Mouse (Mus musculus): ENCODE measurements around the gene Daxx.

Gene Daxx

DNA sequence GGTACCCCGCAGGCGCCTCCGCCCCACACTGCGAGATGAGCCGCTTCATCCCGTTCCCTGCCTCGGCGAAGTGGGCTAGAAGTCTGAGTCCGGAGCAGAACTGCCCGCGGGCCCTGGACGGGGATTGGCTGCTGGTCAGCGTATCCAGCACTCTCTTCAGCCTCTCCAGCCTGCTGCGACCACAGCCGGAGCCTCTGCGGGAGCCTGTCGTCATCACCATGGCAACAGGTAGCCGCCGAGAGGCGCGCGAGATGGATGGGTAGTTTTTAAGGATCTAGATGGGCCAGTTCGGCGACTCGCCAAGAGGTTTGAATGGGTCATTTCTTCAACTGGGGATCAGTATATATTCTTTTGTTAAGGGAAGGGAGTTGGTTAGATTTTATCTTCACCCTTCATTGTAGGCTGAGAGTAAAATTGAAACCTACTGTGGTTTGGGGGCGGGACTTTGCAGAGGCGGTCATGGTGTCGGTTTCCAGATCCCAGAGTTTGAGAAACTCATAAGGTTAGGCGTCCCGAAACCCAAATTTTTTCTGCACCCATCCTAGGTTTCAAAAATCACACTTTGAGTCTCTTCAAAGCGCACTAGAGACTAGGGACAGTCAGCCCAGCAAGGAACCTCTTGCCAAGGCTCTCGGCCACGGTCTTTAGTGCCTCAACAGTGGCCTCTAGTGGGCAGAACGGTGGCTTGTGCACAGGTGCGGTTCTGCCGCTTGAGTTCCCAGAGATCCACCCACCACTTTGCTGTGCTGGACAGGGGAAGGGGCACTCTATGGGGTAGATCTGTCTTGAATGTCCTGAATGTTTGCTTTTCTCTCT lies 11.3 kb downstream of the Daxx start:
- WGBS, result under 1% methylated on average over 36 of the region's 36 CpGs

DNA sequence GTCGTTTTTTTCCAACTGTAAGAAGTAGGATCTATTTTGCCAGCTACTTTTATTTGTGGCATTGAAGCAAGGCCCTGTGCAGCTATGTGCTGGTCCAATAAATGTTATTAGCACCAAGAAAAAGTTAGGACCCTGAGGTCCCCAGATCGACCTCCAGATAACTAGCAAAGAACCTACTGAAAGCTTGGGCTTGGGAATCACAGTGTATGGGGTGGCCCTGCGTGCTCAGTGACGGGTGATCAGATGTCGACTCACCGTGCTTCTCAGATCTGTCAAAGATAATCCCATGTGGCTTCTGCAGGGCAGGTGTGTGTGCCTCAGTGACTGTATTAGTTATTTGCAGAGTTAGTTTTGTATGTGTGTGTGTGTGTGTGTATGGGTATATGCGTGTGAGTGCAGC lies 12.1 kb downstream of the Daxx start:
- WGBS, result 91% methylated on average over 7 of the region's 7 CpGs

- WGBS, result 87% methylated on average over 10 of the region's 10 CpGs
Measured at GRCm38 (mm10) chr17:33924577-33925283, 15.5 kb downstream of the Daxx start.

- 80% methylated on average over 21 of the region's 21 CpGs for WGBS
Measured at GRCm38 (mm10) chr17:33925406-33926116, 16.3 kb downstream of the Daxx start.

GRCm38 (mm10) chr17:33926207-33926932 lies 17.2 kb downstream of the Daxx start:
- WGBS, result 66% methylated on average over 17 of the region's 17 CpGs

DNA sequence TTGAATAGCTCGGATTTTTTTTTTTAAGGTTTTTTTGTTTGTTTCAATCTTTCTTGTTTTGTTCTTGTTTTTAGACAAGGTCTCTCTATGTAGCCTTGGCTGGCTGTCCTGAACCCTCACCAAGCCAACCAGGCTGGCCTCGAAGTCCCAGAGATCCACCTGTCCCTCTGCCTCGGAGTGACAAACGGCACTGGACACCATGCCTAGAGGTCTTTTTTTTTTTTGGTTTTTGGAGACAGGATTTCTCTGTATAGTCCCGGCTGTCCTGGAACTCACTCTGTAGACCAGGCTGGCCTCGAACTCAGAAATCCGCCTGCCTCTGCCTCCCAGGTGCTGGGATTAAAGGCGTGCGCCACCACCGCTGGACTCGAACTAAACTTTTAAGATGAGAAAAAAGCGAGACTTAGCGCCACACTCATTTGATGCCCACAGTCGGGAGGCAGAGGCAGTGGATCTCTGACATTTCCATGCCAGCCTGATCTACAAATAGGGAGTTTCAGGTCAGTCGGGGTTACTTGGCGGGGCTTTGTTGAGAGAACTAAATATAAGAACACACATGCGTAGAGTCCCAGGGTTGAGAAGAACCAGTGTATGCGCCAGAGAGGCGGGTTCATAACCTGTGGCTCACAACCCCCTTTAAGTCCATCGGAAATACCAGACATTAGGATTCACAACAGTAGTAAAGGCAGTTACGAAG lies 19.2 kb downstream of the Daxx start:
- WGBS, result 56% methylated on average over 21 of the region's 21 CpGs

DNA sequence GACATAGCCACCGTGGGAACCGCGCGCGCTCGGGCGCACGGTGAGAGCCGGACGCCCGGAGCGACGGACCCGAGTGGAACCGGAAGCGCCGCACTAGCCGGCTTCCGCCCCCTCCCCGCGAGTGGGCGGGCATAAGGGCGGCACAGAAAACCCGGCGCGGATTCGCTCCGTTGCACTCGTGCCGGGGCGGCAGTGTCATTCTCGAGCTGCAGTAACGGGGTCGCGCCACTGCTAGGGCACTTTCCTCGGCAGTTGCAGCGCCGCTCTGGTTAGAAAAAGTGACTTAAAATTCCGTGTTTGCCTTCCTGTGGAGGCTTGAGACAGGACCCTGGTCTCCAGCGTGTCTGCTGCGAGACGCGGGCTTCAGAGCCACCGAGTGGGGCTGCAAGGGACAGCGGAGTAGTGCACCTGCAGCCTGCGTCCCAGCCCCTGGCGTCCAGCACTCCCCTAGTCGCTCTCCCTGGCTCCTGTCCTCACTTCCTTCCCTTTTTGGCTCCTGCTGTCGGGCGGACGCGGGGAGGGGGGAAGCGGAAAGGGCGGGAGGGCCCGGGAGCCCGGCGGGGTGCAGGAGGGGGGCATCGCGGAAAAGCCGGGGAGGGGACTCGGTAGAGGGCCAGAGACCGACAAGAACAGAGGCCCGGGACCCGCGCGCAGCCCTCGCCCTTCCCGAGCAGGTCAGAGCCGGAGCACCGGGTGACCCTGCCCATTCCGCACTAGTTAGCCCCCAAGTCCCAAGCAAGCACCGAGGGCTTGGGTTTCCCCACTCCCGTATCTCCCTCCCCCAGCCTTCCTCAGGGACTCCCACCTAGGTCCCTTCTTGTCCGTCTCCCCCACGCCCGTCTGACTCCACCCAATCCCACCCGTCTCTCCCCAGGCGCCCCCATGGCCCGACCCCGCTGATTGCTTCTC lies 20.4 kb downstream of the Daxx start, which contains the start of gene Rgl2:
Gene Rgl2, plus strand, starts transcription at position 173 of the 909 bp plus-strand sequence.
- under 1% methylated on average over 80 of the region's 80 CpGs for WGBS

- WGBS, result 1% methylated on average over 45 of the region's 45 CpGs
Measured at GRCm38 (mm10) chr17:33930280-33931158, 21.3 kb downstream of the Daxx start.

DNA sequence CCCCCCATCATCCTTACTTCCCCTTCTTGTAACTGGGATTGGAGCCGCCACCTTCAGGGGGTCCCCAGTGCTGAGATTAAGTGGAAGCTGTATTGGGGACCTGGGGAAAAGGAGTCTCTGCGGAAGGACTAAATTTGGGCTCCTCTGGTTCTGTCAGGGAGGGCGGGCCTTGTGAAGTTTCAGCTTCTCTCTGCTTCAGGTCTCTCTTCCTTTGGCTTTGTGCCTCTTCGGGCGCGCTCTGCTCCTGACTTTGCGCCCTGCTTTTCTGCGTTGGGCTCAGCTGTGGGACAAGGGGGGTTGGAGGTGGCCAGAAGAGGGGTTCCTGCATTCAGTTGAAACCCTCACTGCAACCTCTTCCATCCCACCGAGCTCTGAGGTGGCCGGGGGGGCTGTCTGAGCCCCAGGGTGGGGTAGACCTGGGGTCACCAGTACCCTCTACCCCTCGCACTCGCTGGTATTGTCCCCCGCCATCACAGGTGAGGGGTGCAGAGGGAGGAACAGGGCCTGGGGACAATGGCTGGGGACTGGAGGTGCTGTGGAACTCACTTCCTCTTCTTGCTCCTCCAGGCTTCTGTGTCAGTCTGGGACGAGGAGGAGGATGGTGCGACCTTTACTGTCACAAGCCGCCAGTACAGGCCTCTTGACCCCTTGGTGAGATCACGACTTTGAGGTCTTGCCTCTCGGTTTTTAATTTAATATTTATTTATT lies 22.1 kb downstream of the Daxx start:
- WGBS, result 45% methylated on average over 18 of the region's 18 CpGs

GRCm38 (mm10) chr17:33931947-33932346 lies 22.7 kb downstream of the Daxx start:
- WGBS, result 89% methylated on average over 11 of the region's 11 CpGs

- WGBS, result 91% methylated on average over 14 of the region's 14 CpGs
Measured at GRCm38 (mm10) chr17:33932448-33932847, 23.2 kb downstream of the Daxx start.

DNA sequence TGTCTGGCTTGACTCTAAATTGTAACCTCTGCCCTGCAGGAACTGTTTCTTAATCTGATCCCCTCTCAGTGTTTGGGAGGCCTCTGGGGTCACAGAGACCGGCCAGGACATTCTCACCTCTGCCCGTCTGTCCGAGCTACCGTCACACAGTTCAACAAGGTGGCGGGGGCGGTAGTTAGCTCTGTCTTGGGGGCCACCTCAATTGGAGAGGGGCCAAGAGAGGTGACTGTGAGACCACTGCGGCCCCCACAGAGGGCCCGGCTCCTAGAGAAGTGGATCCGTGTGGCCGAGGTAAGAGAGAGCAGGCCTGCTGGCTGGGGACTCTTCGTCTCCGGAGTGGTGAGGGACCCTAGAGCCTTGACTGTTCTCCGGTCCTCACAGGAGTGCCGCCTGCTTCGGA lies 23.8 kb downstream of the Daxx start:
- WGBS, result 94% methylated on average over 15 of the region's 15 CpGs

DNA sequence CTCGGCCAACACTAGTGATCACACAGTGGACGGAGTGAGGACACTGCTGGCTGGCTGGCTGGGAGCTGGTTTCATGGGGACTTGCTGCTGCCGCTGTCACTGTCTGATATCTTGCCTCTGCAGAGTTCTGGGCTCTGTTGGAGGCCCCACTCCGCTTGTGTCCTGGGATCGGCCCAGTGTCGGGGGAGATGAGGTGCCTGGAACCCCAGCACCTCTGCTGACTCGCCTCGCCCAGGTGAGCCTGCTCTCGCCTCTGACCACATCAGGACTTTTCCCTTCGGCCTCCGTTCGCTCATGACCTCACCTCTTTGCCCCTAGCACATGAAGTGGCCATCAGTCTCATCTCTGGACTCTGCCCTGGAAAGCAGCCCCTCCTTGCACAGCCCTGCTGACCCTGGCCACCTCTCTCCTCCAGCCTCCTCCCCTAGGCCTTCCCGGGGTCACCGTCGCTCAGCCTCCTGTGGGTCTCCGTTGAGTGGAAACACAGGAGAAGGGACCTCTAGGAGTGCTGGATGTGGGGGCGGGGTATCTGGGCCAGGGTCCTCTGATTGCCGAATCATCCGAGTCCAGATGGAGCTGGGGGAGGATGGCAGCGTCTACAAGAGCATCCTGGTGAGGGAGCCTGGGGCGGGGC lies 26.3 kb downstream of the Daxx start:
- 89% methylated on average over 21 of the region's 21 CpGs for WGBS

DNA sequence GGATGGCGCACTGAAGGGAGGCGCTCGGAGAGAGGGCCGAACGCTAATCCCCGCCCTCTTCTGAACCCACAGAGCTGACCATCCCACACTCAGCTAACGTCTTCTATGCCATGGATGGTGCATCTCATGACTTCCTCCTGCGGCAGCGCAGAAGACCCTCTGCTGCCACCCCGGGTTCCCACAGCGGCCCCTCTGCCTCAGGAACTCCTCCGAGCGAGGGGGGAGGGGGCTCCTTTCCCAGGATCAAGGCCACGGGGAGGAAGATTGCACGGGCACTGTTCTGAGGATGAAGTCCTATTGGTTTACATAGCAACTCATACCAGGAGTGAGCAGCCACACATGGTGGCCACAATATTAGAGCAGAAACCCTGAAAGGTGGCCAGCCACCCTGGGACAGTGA lies 27.8 kb downstream of the Daxx start:
- WGBS, result 84% methylated on average over 15 of the region's 15 CpGs

- 81% methylated on average over 11 of the region's 11 CpGs for WGBS
Measured at GRCm38 (mm10) chr17:33938783-33939182, 29.6 kb downstream of the Daxx start.

DNA sequence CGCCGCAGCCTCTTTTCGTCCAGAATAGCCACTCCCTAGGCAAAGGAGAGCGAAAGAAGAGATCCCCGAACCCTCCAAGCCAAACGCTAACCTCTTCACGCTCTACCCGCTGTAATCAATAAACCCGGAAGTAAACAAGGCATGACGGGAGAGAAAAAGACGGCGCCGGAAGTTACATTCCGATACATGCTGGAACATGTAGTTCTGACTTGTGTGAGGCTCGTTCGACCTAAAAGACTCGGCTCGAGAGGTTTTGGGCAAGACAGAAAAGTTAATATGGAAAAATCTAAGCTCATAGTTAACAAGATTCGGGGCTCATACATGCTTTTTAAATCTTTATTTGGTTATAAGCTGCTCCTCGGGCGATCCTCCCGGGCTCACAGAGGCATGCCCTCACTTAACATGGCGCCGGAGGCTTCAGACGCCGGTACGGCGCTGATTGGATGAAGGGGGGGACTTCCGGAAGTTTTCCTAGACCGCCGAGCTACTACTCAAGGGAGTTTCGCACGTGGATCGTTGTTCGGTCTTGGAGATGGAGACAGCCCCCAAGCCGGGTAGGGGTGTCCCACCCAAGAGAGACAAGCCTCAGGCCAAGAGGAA lies 31.1 kb downstream of the Daxx start, which contains the start of the genes Pfdn6 and Wdr46:
Gene Pfdn6, minus strand, starts transcription at position 138 of the 600 bp plus-strand sequence.
Gene Wdr46, plus strand, starts transcription at position 455 of the 600 bp plus-strand sequence.
- under 1% methylated on average over 36 of the region's 36 CpGs for WGBS

DNA sequence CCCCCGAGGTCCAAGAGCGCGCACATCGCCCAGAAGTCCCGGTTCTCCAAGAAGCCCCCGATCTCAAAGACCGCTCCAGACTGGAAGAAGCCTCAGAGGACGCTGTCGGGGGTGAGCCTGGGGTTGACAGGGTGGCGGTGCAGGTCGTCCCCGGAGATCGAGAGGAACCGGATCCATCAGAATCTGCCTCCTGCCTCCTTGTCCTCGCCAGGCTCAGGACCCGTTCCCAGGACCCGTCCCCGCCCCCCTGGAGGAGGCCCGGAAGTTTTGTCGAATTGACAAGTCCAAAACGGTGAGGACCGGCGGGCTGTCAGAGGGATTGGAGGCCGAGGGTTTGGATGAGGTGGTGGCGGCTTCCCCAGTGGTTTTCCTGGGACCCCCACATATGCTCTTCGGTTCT lies 31.8 kb downstream of the Daxx start:
- 3% methylated on average over 26 of the region's 26 CpGs for WGBS

All from cerebral cortex, adult 2 months (tissue).